Mouse (Mus musculus) frontal cortex, postnatal 36 days (tissue): ENCODE measurements around the gene Vwa8.

ENCODE experiments used
- DNase-seq, 2 experiments: peaks; one replicate each; pipeline ENCODE4 v3.0.0; 2022; ENCODE audit warnings: low spot score in 2 of 2

Gene Vwa8

GRCm38 (mm10) chr14:79226056-79226455, 377.2 kb downstream of the Vwa8 start:
- DNase-seq, result no peak

GRCm38 (mm10) chr14:79226741-79227140, 377.9 kb downstream of the Vwa8 start:
- no peak for DNase-seq

- DNase-seq, result no peak
Observed at GRCm38 (mm10) chr14:79227955-79228354, 379.1 kb downstream of the Vwa8 start.

GRCm38 (mm10) chr14:79231677-79232076, 382.8 kb downstream of the Vwa8 start:
- DNase-seq, result no peak

- no peak for DNase-seq
Observed at GRCm38 (mm10) chr14:79233697-79234096, 384.8 kb downstream of the Vwa8 start.

- no peak for DNase-seq
Observed at GRCm38 (mm10) chr14:79234513-79234912, 385.7 kb downstream of the Vwa8 start.

- DNase-seq, result no peak
Observed at GRCm38 (mm10) chr14:79235157-79235556, 386.3 kb downstream of the Vwa8 start.

GRCm38 (mm10) chr14:79236261-79236660, 387.4 kb downstream of the Vwa8 start:
- DNase-seq, result no peak

- DNase-seq, result peak; percentile 43 to 64
Observed at GRCm38 (mm10) chr14:79239402-79239801, 390.6 kb downstream of the Vwa8 start.

GRCm38 (mm10) chr14:79241057-79241570, 392.3 kb downstream of the Vwa8 start:
- DNase-seq, result no peak

GRCm38 (mm10) chr14:79241656-79242385, 393.0 kb downstream of the Vwa8 start:
- no peak for DNase-seq

GRCm38 (mm10) chr14:79242386-79242720, 393.5 kb downstream of the Vwa8 start:
- no peak for DNase-seq

- no peak for DNase-seq
Observed at GRCm38 (mm10) chr14:79243038-79243883, 394.4 kb downstream of the Vwa8 start.

GRCm38 (mm10) chr14:79244571-79244970, 395.7 kb downstream of the Vwa8 start:
- DNase-seq, result no peak

GRCm38 (mm10) chr14:79251727-79252285, 403.0 kb downstream of the Vwa8 start:
- no peak for DNase-seq
